In genomic region chr10:97402524-97402923, GRCm38 (mm10) we compare ENCODE assay signal across 18 mouse cellular contexts.
DNase-seq lines count a peak whose midpoint lies in the region; ATAC-seq and TF ChIP-seq lines count a peak whose summit lies in the region.
"Had no signal": no experiment of that assay in that cellular context is flagged by ENCODE, and none has a peak within 500 bp of the region (broad histone marks: within the 10 kb centered on the region; RNA-seq: fewer than 3 reads in every experiment).

No protein-coding gene starts in this region.

- TF ChIP-seq EP300 in stomach, postnatal 0 days (optimal IDR thresholded peaks at IDR 0.05), result no peak

- H3K27ac ChIP-seq in stomach, postnatal 0 days (replicated peaks), result peak overlapping the region; percentile 61
- H3K27ac ChIP-seq: embryonic facial prominence, embryonic 12.5 days; forebrain, embryonic 15.5 days; heart, adult 2 months; heart, embryonic 15.5 days; hindbrain, embryonic 13.5 days had no signal

- 72% methylated on average over 2 of the region's 2 CpGs for WGBS in stomach, postnatal 0 days

- no peak overlapping the region for H3K4me2 ChIP-seq in stomach, postnatal 0 days (replicated peaks; ENCODE audit: low read depth)
- H3K4me2 ChIP-seq: embryonic facial prominence, embryonic 12.5 days; forebrain, embryonic 15.5 days; heart, embryonic 11.5 days; heart, embryonic 15.5 days; hindbrain, embryonic 13.5 days had no signal

- peak; percentile 71 for ATAC-seq in granulocyte monocyte progenitor cell, adult 5-6 weeks (replicated peaks; ENCODE audit: poor library complexity, severe bottlenecking)
- ATAC-seq in megakaryocyte progenitor cell, adult 5-6 weeks (replicated peaks; ENCODE audit: poor library complexity), result peak; percentile 75
- no peak for ATAC-seq in stomach, postnatal 0 days (ENCODE audit: low FRiP score, low TSS enrichment)
- ATAC-seq: forebrain, embryonic 15.5 days had no signal

- no peaks in the 10 kb centered on the region for H3K4me1 ChIP-seq in stomach, postnatal 0 days (replicated peaks; ENCODE audit: control insufficient read depth, insufficient read depth)
- H3K4me1 ChIP-seq: embryonic facial prominence, embryonic 12.5 days; forebrain, embryonic 15.5 days; heart, embryonic 15.5 days; hindbrain, embryonic 13.5 days had no signal

- no peak overlapping the region for H3K4me3 ChIP-seq in stomach, postnatal 0 days (ENCODE audit: low read depth, low read length)
- H3K4me3 ChIP-seq: embryonic facial prominence, embryonic 12.5 days; forebrain, embryonic 15.5 days; heart, adult 2 months; heart, embryonic 15.5 days; hindbrain, embryonic 13.5 days had no signal

- H3K9me3 ChIP-seq in stomach, postnatal 0 days (ENCODE audit: control insufficient read depth, low read length), result no peaks in the 10 kb centered on the region
- H3K9me3 ChIP-seq: embryonic facial prominence, embryonic 12.5 days; forebrain, embryonic 15.5 days; heart, embryonic 15.5 days; hindbrain, embryonic 13.5 days had no signal

- TF ChIP-seq CTCF in stomach, postnatal 0 days (IDR thresholded peaks at IDR 0.05; ENCODE audit: low read depth), result no peak

- DNase-seq in A20 (ENCODE audit: low read depth, low spot score), result peak; percentile 58
- DNase-seq in stomach, postnatal 0 days (ENCODE audit: low spot score), result no peak
- DNase-seq in kidney, adult 8-10 months, result no peak
- DNase-seq in thymus, postnatal 36 days, result no peak
- no peak for DNase-seq in cerebellum, adult 11-12 months
- DNase-seq: adrenal gland, adult 2 months; adrenal gland, postnatal 25 days; cerebellum, adult 8-10 months; cerebellum, postnatal 14 days; heart, adult 2 months; heart, postnatal 14 days had no signal

- no peak overlapping the region for H3K9ac ChIP-seq in stomach, postnatal 0 days (ENCODE audit: low read length)
- H3K9ac ChIP-seq: embryonic facial prominence, embryonic 12.5 days; forebrain, embryonic 15.5 days; heart, embryonic 15.5 days; hindbrain, embryonic 13.5 days had no signal

- no peaks in the 10 kb centered on the region for H3K36me3 ChIP-seq in stomach, postnatal 0 days (ENCODE audit: control insufficient read depth, insufficient read depth, low read length)
- H3K36me3 ChIP-seq: embryonic facial prominence, embryonic 12.5 days; forebrain, embryonic 15.5 days; heart, embryonic 15.5 days; hindbrain, embryonic 13.5 days had no signal

- no peaks in the 10 kb centered on the region for H3K27me3 ChIP-seq in stomach, postnatal 0 days (ENCODE audit: control insufficient read depth, insufficient read depth, low read length)
- H3K27me3 ChIP-seq: embryonic facial prominence, embryonic 12.5 days; forebrain, embryonic 15.5 days; heart, embryonic 15.5 days; hindbrain, embryonic 13.5 days had no signal
